Comparison of ENCODE assay signal across 8 mouse cellular contexts in genomic region chr12:72084261-72085023, GRCm38 (mm10). TPM values are rescaled to one million over a fixed set of nuclear protein-coding genes. Genes with fewer than 3 reads are reported as not detected.
DNase-seq lines count a peak whose midpoint lies in the region; ATAC-seq and TF ChIP-seq lines count a peak whose summit lies in the region.

No protein-coding gene starts in this region.

- TF ChIP-seq POLR2A in ES-Bruce4 (IDR thresholded peaks at IDR 0.05; ENCODE audit: insufficient read depth, low read length), result no peak

- H3K4me2 ChIP-seq in embryonic facial prominence, embryonic 14.5 days (ENCODE audit: low read depth, low read length), result peak overlapping the region; percentile 87
- peak overlapping the region; percentile 83 for H3K4me2 ChIP-seq in liver, embryonic 13.5 days

- peak overlapping the region; percentile 81 for H3K9ac ChIP-seq in ES-Bruce4 (ENCODE audit: low read depth, poor library complexity, severe bottlenecking)
- peak overlapping the region; percentile 79 for H3K9ac ChIP-seq in embryonic facial prominence, embryonic 14.5 days (ENCODE audit: low read depth, low read length)
- H3K9ac ChIP-seq in liver, embryonic 13.5 days, result peak overlapping the region; percentile 66

- 2% methylated on average over 35 of the region's 46 CpGs for WGBS in embryonic facial prominence, embryonic 14.5 days
- WGBS in liver, embryonic 13.5 days (ENCODE audit: insufficient replicate concordance), result 7% methylated on average over 46 of the region's 46 CpGs

- TF ChIP-seq CTCF in ES-Bruce4 (IDR thresholded peaks at IDR 0.05; ENCODE audit: low read depth, low read length), result no peak

- H3K4me1 ChIP-seq in ES-Bruce4 (ENCODE audit: control insufficient read depth, insufficient read depth, low read length), result no peaks in the 10 kb centered on the region
- H3K4me1 ChIP-seq in embryonic facial prominence, embryonic 14.5 days (ENCODE audit: control insufficient read depth, insufficient read depth, low read length), result peaks cover 25% of the 10 kb centered on the region
- peaks cover 42% of the 10 kb centered on the region for H3K4me1 ChIP-seq in liver, embryonic 13.5 days (replicated peaks)

- ATAC-seq in embryonic facial prominence, embryonic 14.5 days (ENCODE audit: low read depth), result no peak
- ATAC-seq in inflammation-experienced regulatory T-cells, adult 6 months, result peak; percentile 0
- ATAC-seq in liver, embryonic 13.5 days (ENCODE audit: low read depth), result peak; percentile 6; the same call in 1 of the 2 replicates

- H3K36me3 ChIP-seq in ES-Bruce4 (ENCODE audit: control insufficient read depth, insufficient read depth, low read length, poor library complexity, severe bottlenecking), result no peaks in the 10 kb centered on the region
- no peaks in the 10 kb centered on the region for H3K36me3 ChIP-seq in embryonic facial prominence, embryonic 14.5 days (ENCODE audit: control insufficient read depth, insufficient read depth, low read length)
- H3K36me3 ChIP-seq in liver, embryonic 13.5 days, result no peaks in the 10 kb centered on the region

- H3K27ac ChIP-seq in ES-Bruce4 (ENCODE audit: insufficient read depth, low read length), result peak overlapping the region; percentile 48; the same call in 1 of the 2 replicates
- peak overlapping the region; percentile 81 for H3K27ac ChIP-seq in embryonic facial prominence, embryonic 14.5 days (replicated peaks; ENCODE audit: low read depth, low read length)
- H3K27ac ChIP-seq in liver, embryonic 13.5 days, result peak overlapping the region; percentile 81

- DNase-seq in embryo, embryonic 10 days (ENCODE audit: low spot score), result peak; percentile 62
- DNase-seq in embryo, embryonic 9.5 days (ENCODE audit: extremely low spot score), result no peak
- peak; percentile 64 for DNase-seq in embryonic facial prominence, embryonic 14.5 days (ENCODE audit: low spot score)
- DNase-seq in liver, embryonic 13.5 days, result no peak
- DNase-seq in ovary, postnatal 10 days (ENCODE audit: low spot score), result peak; percentile 44
- DNase-seq in thymus, postnatal 14 days, result no peak

- H3K4me3 ChIP-seq in ES-Bruce4 (ENCODE audit: low read depth, low read length), result peak overlapping the region; percentile 72
- peak overlapping the region; percentile 64 for H3K4me3 ChIP-seq in embryonic facial prominence, embryonic 14.5 days (ENCODE audit: low read depth, low read length)
- H3K4me3 ChIP-seq in liver, embryonic 13.5 days (replicated peaks), result peak overlapping the region; percentile 72

- H3K27me3 ChIP-seq in ES-Bruce4 (ENCODE audit: control insufficient read depth, insufficient read depth, low read length, poor library complexity, severe bottlenecking), result no peaks in the 10 kb centered on the region
- no peaks in the 10 kb centered on the region for H3K27me3 ChIP-seq in embryonic facial prominence, embryonic 14.5 days (replicated peaks; ENCODE audit: control insufficient read depth, insufficient read depth, low read length)
- H3K27me3 ChIP-seq in liver, embryonic 13.5 days, result peaks cover 22% of the 10 kb centered on the region

- H3K9me3 ChIP-seq in ES-Bruce4 (replicated peaks; ENCODE audit: control insufficient read depth, insufficient read depth, low read length, poor library complexity, severe bottlenecking), result no peaks in the 10 kb centered on the region
- H3K9me3 ChIP-seq in embryonic facial prominence, embryonic 14.5 days (ENCODE audit: control insufficient read depth, low read length), result no peaks in the 10 kb centered on the region
- no peaks in the 10 kb centered on the region for H3K9me3 ChIP-seq in liver, embryonic 13.5 days (replicated peaks)

- no peak for TF ChIP-seq EP300 in ES-Bruce4 (IDR thresholded peaks at IDR 0.05; ENCODE audit: insufficient read depth, low read depth, low read length)

RNA-seq across cellular contexts. Expression of gene L3hypdh, which starts 0.8 kb away (rescaled TPM):
- polyA plus RNA-seq in ES-Bruce4 (2011; ENCODE audit: insufficient read depth, insufficient read length, low read depth, missing spikeins), result 5.5 and 8.3 TPM in 2 replicates
- polyA plus RNA-seq in embryonic facial prominence, embryonic 14.5 days (2014; fragmentation: Nextera tagmentation; extraction: Ambion mirVana), result 18.6 and 21.5 TPM in 2 replicates
- under 1 TPM in 2 of 3 experiments, not detected in 1; 0.17 to 0.30 TPM for polyA plus RNA-seq in inflammation-experienced regulatory T-cells, adult 6 months (2017; shearing (Covaris generic))
- 5.6 and 7.1 TPM in 2 replicates for polyA plus RNA-seq in liver, embryonic 13.5 days (2015; fragmentation: Nextera tagmentation; extraction: Ambion mirVana)

RNA-seq across cellular contexts. Expression of gene Jkamp, which starts 0.9 kb away (rescaled TPM):
- 42.1 and 42.6 TPM in 2 replicates for polyA plus RNA-seq in ES-Bruce4 (2011; ENCODE audit: insufficient read depth, insufficient read length, low read depth, missing spikeins)
- 49.3 and 56.4 TPM in 2 replicates for polyA plus RNA-seq in embryonic facial prominence, embryonic 14.5 days (2014; fragmentation: Nextera tagmentation; extraction: Ambion mirVana)
- 10 to 100 TPM; 28.6 to 39.8 (median 32.8) TPM for polyA plus RNA-seq in inflammation-experienced regulatory T-cells, adult 6 months (2017; shearing (Covaris generic))
- 20.8 and 22.5 TPM in 2 replicates for polyA plus RNA-seq in liver, embryonic 13.5 days (2015; fragmentation: Nextera tagmentation; extraction: Ambion mirVana)

RNA-seq across cellular contexts. Expression of gene Gpr135, which starts 13.5 kb away (rescaled TPM):
- 0.97 and 1.8 TPM in 2 replicates for polyA plus RNA-seq in ES-Bruce4 (2011; ENCODE audit: insufficient read depth, insufficient read length, low read depth, missing spikeins)
- 1.0 and 1.5 TPM in 2 replicates for polyA plus RNA-seq in embryonic facial prominence, embryonic 14.5 days (2014; fragmentation: Nextera tagmentation; extraction: Ambion mirVana)
- not detected for polyA plus RNA-seq in inflammation-experienced regulatory T-cells, adult 6 months (2017; shearing (Covaris generic))
- polyA plus RNA-seq in liver, embryonic 13.5 days (2015; fragmentation: Nextera tagmentation; extraction: Ambion mirVana), result 0.09 and 0.19 TPM in 2 replicates

Comparison
In these comparisons a context has a peak if more than half of its experiments do, and no peak if none do; other contexts are left out.
1. DNase-seq: peak in embryo, embryonic 10 days (single experiment), embryonic facial prominence, embryonic 14.5 days (single experiment) and ovary, postnatal 10 days (single experiment); none in embryo, embryonic 9.5 days (single experiment), liver, embryonic 13.5 days (single experiment) and thymus, postnatal 14 days (single experiment).
2. Peak in every context shown above with its lines, with median percentiles within 50 percentile points of each other: H3K27ac ChIP-seq, H3K4me3 ChIP-seq and H3K9ac ChIP-seq.